Mouse (Mus musculus) kidney, postnatal 14 days (tissue): ENCODE measurements around the gene Tmem63b.

Source experiments
- DNase-seq: peaks from one replicate; pipeline ENCODE4 v3.0.0; 2022; ENCODE audit warnings: mixed read lengths

Tmem63b gene

DNA sequence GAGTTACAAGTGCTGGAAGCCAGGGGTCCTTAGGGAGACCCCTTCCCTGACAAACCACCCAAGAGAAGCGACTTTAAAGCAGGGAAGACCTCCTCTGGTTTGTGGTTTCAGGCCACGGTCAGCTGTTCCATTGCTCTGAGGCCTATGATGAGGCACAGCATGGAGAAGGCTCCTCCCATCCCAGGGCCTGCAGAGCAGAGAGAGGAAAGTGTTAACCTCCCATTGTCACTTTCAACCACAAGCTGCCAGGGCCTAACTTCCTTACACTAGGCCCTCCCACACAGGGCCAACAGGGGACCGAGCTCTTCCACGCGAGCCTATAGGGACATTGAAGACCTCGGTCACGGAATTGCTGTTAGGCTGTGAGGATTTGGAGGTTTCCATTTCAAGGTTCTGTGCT lies 16.5 kb upstream of the Tmem63b start:
- no peak for DNase-seq

GRCm38 (mm10) chr17:45702254-45702653 lies 15.5 kb upstream of the Tmem63b start:
- DNase-seq, result no peak

DNA sequence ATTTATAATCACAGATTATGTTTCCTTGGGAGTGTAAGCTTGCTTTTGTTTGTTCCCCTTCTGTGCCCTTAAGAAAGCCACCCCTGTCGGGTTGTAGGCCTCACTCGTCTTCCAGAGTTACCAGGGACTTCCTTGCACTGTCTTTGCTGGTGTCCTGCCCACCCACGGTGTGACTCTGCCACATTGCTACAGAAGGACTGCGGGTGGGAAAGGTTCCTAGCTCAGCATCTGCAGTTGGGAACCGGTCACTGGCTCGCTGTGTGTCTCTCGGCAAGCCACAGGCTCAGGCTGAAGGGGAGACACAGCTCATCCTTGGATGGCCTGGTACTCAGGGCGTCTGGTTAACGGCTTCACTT lies 14.5 kb upstream of the Tmem63b start:
- no peak for DNase-seq

DNA sequence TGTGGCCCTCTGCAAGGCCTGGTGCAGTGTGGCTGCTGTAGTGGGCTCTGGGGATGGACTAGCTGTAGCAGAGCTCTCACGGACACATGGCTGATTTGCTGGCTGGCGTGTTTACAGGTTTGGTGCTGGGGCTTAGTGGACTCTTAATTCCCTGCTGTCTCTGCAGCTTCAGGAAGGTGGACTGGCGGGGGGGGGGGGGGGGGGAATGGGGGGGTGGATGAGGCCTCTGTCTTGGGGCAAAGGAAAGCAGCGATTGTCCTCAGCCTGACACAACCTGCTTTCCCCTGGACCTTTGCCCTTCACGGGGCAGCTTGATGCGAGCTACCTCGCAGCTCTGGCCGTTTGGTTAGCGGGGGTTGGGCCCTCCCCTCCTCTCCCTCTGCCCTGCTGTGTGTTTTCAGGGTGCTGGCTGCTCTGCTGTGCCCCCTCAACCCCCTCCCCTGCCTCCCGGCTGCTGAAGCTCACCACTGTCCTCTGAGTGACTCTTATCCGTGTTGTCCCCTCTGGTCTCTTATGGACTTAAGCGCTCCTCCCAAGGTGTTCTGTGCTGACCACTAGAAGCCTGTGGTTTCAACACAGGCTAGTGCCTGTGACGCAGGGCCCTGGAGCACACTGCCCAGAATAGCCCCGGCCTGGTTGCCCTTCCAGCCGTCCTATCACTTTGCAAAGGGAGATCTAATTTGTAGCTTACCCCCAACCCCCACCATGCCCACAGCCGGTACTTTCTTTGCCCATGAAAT lies 14.0 kb upstream of the Tmem63b start:
- peak; percentile 59 for DNase-seq

GRCm38 (mm10) chr17:45699039-45699740 lies 12.5 kb upstream of the Tmem63b start:
- no peak for DNase-seq

DNA sequence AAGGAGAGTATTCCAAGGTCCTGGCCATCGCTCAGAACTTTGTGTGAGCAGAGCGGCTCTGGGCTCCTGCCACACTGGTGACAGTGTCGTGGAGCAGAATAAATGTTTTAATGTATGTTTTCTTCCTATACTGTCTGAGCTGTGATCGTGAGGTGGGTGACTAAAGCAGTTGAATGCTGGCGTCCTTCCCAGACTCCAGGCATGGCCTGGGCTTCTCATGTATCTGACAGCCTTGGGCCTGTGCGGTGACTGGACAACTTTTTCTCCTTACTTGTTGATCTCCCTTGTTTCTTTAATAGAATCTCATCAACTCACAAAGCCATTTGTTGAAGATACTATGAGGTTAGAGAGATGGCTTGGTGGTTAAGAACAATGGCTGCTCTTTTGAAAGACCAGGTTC lies 11.7 kb upstream of the Tmem63b start:
- DNase-seq, result no peak

- no peak for DNase-seq
Measured at GRCm38 (mm10) chr17:45696981-45697380, 10.3 kb upstream of the Tmem63b start.

DNA sequence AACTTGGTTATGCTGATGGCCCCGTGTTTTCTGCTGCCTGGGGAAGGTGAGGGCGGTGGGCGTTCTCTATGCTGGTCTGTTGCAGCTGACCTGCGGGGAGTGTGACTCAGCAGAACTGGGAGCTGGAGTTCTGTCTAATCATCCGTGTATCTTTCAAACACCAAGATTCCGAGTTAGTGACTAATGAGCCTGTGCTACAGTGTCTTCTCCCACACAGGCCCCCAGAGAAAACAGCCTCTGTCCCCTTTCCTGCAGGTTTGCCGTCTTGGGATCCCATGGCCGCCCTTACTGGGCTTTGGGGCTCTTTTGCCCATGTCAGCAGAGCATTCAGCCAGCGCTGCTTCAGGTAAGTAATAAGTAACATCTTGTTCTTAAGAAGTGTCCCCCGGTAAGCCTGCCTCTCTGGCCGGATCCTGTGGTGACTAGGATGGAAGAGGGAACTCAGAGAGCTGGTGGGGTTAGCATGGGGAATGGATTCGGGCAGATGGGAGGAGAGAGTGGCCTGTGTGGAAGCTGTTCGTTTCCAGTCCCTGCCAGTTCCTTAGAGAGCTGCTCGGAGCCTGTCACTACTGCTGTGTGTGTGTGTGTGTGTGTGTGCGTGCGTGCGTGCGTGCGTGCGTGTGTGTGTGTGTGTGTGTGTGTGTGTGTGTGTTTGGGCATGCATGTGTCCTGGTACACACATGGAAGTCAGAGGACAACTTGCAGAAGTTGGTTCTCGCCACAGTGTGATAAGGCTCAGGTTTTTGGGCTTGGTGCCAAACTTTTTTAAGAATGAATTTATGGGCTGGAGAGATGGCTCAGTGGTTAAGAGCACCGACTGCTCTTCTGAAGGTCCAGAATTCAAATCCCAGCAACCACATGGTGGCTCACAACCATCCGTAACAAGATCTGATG lies 8.8 kb upstream of the Tmem63b start:
- DNase-seq, result peak; percentile 44

GRCm38 (mm10) chr17:45693812-45694565 lies 7.3 kb upstream of the Tmem63b start:
- DNase-seq, result no peak

- DNase-seq, result no peak
Measured at GRCm38 (mm10) chr17:45692159-45692558, 5.5 kb upstream of the Tmem63b start.

- DNase-seq, result no peak
Measured at GRCm38 (mm10) chr17:45690044-45690443, 3.3 kb upstream of the Tmem63b start.

- no peak for DNase-seq
Measured at GRCm38 (mm10) chr17:45689120-45689519, 2.4 kb upstream of the Tmem63b start.

DNA sequence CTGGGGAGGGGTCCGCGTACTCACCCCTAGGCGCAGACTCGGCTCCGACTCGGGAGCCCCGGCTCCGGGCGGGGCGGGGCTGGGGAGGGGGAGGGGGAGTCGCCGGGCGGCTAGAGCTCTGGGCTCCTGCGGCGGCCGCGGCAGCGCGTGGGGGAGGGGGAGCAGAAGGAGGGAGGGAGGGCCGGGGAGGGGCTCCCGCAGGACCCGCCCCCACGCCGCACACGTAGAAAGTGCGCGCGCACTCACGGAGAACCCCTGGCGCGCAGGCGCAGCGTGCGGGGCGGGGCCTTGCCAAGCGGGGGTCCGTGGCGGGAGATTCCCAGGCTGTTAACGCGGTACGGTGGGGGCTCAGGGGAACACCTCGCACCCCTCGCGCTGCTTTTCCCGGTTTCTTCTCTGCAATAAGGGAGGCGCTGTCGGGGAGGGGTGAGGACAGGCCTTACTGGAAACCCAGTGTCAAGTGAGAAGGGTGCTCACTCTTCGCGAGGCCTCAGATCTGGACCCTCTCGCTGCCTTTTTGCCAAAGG lies 549 bp downstream of the Tmem63b start, which contains the start of gene Mrpl14:
Gene Mrpl14, plus strand, starts transcription at position 230 of the 527 bp plus-strand sequence.
- DNase-seq, result peak; percentile 96

- peak; percentile 55 for DNase-seq
Measured at GRCm38 (mm10) chr17:45685171-45686092, 1.3 kb downstream of the Tmem63b start.

DNA sequence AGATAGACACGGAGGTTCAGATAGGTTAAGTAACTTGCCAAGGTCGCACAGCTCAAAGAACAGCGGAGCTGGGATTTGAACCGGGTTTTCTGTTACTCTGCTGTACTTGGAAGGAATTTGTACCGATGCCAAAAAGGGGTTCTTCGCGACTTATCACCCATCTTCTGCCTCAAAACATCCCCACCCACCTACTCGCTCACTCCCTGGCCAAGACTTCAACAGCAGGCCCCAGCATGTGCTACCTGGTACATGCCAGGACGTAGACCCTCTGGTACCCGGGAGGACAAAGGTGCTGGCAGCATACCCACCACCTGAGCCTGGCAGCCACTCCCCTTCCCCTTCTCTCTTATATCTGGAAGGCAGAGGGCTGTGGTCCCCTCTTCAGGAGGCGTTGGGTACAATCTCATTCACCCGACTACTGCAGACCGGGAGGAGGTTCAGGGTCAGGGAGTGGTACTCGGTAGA lies 2.0 kb downstream of the Tmem63b start:
- no peak for DNase-seq

DNA sequence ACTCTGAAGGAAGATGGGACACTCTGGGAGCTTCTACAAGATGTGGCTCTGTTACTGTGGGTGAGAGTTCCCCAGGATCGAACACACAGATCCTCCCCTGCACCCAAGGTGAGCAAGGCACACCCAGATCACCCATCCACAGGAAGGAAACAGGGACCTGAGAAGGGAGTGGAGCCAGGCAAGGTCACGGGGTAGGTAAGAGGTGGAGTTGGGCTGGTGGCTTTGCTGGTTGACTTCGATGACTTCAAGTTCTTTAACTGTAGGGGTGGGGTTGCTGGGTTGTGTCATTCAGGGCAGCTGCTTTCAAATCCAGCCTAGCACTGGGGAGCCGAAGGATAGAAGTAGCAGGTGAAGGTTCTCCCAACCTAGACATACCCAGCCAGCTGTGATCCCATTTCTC lies 3.9 kb downstream of the Tmem63b start:
- DNase-seq, result no peak

GRCm38 (mm10) chr17:45681588-45681987 lies 5.1 kb downstream of the Tmem63b start:
- no peak for DNase-seq

DNA sequence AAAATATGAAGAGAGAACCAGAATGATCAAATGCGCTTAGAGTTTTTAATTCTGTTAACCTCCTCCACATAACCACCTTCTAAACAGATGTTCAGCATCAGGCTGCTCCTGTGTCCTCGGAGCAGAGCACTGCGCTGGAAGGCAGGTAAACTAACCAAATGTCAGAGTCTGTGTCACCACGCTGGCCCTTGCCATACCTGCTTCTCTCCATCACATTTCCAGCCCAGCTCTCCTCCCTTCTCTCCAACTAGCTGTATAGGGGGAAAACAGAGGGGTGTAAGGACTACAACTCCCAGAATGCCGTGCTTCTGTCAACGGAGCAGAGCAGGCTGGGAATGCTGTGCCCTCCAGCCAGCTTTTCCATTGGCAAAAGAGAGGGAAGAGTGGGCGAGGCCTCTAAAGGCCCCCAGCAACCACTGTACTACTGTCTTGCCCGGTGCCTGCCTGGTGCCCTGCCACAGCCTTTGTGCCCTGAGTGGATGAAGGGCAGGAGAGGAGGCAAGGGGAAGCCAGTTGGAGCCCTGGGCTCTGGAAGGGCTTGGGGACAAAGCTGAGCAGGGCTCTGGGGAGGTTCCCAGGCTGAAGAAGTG lies 6.2 kb downstream of the Tmem63b start:
- peak; percentile 63 for DNase-seq

DNA sequence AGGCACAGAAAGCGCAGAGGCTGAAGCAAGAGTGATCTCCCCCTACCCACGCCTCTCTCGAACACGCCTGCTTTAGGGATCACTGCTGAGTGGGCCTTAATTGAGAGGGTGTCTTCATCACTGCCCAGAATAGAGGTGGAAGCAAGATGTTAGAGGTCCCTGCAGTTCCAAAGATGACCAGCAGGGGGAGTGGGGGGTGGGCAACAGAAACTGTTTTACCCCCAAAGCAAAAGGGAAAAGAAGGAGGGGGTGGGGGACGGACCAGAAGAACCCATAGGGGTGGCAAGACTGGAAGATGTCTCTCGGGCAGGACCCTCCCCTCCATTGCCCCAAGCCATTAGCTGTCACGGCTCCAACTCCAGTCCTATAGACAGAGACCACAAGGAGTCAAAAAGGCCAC lies 8.6 kb downstream of the Tmem63b start:
- peak; percentile 60 for DNase-seq

- DNase-seq, result no peak
Measured at GRCm38 (mm10) chr17:45672598-45672997, 14.1 kb downstream of the Tmem63b start.

DNA sequence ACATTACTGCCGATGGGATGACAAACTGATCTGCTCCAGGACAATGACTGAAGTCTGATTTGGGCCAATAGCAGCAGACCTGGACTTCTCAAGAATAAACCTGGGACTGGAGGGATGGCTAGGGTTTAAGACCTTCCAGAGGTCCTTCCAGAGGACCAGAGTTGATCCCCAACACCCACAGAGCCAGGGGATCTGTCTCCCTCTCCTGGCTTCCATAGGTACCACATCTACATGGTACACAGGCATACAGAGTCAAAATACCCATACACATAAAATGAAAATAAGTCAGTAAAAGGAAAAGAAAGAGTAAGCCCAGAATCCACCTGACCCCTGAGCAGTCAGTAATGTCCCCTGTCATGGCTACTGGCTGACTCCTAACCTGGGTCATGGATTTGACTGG lies 14.9 kb downstream of the Tmem63b start:
- DNase-seq, result no peak
